Mouse (Mus musculus): ENCODE measurements around the gene Midn. TPM values are rescaled to one million over a fixed set of nuclear protein-coding genes. Genes with fewer than 3 reads are reported as not detected.
A peak's percentile ranks its signal among the peaks of the same experiment; 100 is the strongest.

Gene Midn
- total RNA-seq, 2 experiments from 2014 or later: 90.9 to 100.0 TPM

DNA sequence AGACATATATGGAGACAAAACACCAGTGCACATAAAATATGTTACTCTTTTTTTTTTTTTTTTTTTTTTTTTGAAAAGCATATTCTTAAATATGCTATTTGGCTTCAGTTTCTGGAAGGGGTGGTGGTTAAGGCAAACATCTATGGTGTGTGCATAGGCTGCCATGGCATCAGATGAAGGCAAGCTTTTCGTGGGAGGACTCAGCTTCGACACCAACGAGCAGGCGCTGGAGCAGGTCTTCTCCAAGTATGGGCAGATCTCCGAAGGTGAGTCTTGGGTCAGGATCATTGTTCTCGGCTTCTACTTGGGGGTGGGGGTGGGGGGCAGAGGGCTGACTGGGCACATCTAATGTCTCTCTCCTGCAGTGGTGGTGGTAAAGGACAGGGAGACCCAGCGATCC, 21.6 kb downstream of the Midn start:
- no peak for DNase-seq (ENCODE audit: low spot score in 2 of 2)

GRCm38 (mm10) chr10:80170052-80170451, 22.0 kb downstream of the Midn start:
- no peak for DNase-seq (ENCODE audit: low spot score in 2 of 2)

- no peak for DNase-seq (ENCODE audit: low spot score in 2 of 2)
Measured at GRCm38 (mm10) chr10:80170601-80171021, 22.5 kb downstream of the Midn start.

DNA sequence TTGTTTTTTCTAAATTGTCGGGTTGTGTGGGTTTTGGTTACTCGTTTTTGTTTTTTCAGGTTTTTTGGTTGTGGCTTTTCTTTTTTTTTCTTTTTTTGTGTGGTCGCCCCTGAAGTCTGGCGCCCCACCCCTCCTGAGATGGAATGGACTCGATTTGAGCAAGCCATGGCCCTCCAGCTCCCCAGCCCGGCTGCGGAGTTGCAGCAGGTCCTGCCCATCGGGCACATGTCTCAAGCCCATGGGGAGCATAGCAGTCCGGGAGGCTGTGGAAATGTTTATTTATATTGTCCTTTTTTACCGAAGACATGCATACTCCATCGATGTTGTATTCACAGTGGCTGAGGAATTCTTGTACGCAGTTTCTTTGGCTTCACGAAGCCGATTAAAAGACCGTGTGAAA, 23.2 kb downstream of the Midn start:
- DNase-seq (ENCODE audit: low spot score in 2 of 2): no peak

DNA sequence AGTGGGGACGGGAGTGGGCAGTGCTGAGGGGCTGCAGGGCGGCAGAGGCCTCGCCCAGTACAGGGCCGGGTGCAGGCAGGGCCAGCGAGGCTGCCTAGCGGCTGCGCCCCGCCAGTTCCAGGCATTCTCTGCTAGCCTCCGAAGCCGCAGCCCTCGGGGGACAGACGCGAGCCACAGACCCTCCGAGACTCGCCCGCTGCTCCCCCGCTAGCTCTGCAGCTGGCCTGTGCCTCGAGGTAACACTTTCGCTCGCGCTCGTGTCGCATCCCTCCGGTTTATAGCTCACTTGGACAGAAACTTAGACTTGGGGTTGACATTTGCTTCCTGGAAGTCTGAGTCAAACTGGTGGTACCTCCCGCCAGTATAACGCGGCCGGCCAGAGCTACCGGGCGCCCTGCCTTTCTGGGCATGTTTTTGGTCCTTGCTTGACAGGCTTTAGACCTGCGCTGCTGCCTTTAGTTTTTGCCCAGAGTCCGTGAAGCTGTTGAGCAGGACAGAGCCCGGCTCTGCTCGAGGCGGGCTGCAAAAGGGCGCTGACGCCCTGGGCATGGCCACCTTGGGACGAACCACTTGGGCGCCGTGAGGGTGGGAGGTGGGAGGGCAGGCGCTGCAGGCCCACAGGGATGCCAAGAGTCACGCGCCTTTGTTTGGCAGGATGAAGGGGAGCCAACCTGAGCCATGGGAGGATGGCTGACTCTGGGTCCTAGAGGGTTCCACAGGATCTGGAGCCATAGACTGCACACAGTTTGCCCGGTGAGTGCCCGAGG, 23.9 kb downstream of the Midn start:
- no peak for DNase-seq (ENCODE audit: low spot score in 2 of 2)

DNA sequence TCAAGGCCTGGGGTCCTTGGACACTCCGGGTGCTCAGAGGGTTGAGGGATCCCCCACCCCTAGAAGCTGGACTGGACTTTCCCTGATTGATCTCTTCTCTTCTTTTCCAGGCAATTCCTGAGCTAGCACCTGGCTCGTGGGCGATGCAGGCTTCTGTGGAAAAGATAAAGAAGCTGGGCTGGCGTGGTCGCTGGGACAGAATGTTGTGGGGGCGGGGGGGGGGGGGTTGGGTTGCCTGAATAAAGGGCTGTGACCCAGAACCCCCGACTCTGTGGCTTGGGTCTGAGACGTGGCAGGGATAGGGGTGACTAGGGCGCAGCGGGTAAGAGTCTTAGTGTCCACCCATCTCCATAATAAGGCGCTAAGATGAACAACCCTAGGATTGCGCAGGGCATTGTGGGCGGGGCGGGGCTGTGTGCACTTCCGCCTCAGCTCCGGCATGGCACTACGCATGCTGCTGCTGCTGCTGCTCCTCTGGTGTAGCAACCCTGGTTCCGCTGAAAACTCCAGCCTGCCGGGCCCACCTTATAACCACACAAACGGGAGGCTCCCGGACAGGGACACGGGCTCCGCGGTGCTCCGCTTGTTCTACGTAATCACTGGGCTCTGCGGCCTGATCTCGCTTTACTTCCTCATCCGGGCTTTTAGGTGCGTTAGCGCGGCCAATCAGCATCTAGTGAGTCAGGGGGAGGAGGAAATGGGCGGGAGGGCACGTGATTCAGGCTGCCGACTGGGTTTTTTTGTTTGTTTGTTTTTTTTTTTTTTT, 24.6 kb downstream of the Midn start, which contains the start of gene 1600002K03Rik:
TSS of gene 1600002K03Rik (plus strand) at position 418 of the 766 bp plus-strand sequence.
- peak; percentile 91 to 92 for DNase-seq (ENCODE audit: low spot score in 2 of 2)

- no peak for DNase-seq (ENCODE audit: low spot score in 2 of 2)
Measured at GRCm38 (mm10) chr10:80173358-80173757, 25.3 kb downstream of the Midn start.

DNA sequence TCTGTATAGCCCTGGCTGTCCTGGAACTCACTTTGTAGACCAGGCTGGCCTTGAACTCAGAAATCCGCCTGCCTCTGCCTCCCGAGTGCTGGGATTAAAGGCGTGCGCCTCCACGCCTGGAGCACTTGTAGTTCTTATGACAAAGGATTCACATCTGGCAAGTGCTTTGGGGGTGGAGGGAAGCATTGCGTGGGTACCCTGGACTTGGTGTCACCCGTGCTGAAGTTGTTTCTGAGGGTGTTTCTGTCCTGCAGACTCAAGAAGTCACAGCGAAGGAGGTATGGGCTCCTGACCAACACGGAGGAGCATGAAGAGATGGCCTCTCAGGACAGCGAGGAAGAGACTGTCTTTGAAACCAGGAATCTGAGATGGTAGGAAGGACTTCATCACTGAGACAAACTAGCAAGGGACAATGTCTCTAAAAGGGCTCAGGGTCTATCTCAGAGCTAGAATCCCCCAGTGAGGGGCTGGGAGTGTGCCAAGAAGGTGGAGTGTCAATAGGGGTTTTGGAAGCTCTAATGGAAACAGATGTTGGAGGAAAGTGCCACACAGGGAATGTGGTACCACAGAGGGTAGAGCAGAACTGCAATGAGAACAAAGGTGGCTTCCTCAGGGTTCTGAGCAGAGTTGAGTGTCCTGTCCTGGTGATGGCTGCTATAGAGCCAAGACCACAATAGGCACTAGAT, 26.0 kb downstream of the Midn start:
- no peak for DNase-seq (ENCODE audit: low spot score in 2 of 2)

GRCm38 (mm10) chr10:80174705-80175104, 26.6 kb downstream of the Midn start:
- DNase-seq (ENCODE audit: low spot score in 2 of 2): no peak

GRCm38 (mm10) chr10:80175536-80176269, 27.6 kb downstream of the Midn start:
- DNase-seq (ENCODE audit: low spot score in 2 of 2): no peak

- DNase-seq (ENCODE audit: low spot score in 2 of 2): no peak
Measured at GRCm38 (mm10) chr10:80176270-80176834, 28.3 kb downstream of the Midn start.

DNA sequence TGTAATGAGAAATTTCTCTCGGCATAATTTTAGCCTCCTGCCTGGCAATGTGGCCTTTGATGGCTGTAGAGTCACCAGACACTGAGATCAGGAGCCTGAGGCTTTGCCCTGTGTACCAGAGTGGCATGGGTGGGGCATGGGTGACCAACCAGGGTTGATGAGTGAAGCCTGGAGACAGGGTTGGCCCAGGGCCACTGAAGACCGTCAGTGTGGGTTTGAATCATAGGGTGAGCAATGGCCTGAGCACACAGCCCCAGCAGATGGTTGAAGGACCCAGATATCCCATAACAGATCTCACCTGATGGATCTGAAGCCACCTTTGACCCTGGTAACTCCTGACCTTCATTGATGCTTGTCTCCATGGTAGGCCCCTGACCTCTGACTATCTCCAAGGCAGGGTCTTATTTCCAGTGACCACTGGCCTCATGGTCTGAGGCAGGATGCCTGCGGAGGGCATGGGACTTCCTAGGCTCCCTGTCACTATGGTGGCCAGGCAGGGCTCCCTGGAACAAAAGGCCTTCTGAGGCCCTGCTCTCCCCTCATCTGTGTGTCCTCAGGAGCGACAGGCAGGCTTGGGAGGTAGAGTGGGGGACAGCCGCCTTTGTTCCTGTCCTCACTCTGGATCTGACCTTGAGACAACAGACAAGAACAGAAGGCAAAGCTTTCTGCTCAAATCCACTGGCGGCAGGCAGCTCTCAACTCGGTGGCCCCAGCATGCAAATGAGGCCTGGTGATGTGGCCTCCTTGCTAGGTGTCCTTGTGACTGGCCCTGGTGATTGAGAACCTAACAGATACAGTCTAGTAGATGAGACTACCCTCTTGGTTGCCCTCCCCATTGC, 29.6 kb downstream of the Midn start:
- DNase-seq (ENCODE audit: low spot score in 2 of 2): no peak

DNA sequence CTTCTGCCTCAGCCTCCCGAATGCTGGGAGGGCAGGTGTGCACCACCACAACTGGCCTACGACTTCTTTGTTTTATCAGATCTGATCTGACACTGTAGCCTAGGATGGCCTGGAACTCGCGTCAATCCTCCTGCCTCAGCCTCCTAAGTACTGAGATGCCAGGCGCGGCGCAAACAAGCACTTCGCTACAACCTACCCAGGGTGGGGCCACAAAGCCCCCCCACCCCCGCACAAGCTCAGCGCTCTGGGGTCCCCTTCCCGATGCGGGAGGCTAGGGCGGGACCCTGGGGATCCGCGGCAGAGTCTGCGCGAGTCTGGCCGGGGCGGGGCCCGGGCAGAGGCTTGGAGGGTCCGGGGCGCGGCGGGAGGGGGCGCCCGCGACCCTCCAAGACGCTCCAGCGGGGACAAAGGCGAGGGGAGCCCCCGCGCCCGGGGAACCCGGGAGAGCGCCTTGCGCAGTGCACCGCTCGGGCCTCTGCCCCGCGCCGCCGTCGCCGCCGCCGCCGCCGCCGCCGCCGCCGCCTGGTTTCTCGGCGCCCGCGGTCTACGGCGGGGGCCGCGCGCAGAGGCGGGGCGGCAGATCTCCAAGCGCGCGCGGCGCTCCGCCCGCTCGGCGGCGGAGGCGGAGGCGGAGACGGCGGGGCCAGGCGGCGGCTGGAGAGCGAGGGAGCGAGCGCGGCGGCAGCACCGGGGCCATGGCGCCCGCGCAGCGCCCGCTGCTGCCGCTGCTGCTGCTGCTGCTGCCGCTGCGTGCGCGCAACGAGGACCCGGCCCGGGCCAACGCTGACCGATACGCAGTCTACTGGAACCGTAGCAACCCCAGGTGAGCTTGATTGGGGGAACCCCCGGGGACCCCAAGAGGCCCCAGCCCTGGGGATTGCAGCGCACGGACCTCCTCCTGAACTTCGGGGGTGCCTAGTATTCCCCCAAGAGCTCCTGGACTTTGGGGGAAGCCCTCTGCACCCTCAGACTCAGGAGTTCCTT, 31.3 kb downstream of the Midn start, which contains the start of gene Efna2:
TSS of gene Efna2 (plus strand) at position 415 of the 984 bp plus-strand sequence.
- no peak for DNase-seq (ENCODE audit: low spot score in 2 of 2)

GRCm38 (mm10) chr10:80180288-80180687, 32.2 kb downstream of the Midn start:
- DNase-seq (ENCODE audit: low spot score in 2 of 2): no peak

DNA sequence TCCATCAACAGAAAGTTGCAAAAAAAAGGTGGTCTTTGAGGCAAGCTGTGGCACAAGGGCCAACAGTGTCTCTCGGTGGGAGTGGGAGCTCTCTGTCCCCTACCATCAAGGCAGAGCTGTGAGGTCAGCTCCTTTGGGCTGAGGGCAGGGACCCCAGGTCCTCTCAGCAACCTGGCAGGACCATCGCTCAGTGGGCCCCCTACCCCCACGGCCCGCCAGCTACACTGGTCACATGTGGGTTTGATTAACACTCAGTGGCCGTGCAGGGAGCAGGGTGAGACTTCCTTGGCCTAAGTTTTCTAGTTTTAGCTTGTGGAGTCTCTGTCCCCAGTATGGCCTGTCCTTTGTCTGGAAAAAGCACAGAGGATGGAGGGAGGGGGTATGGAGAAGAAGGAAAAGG, 32.8 kb downstream of the Midn start:
- DNase-seq (ENCODE audit: low spot score in 2 of 2): no peak

DNA sequence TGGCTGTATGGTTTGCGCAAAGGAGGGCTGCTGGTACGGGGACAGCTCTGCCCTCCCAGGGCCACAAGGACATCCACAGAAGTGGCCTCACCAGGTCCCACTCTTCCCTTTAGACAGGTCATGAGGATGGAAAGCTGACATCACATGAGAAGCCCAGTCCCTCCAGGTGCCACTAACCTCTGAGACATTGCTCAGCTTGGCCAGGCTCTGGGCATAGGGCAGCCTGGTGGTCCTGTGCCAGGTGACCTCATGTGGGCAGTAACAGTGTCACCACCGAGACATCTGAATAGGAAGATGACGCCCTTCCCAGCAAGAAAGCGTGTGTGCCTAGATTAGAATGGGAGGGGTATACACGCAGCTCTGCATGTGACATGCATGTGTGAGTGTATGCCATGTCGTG, 34.5 kb downstream of the Midn start:
- DNase-seq (ENCODE audit: low spot score in 2 of 2): no peak

DNA sequence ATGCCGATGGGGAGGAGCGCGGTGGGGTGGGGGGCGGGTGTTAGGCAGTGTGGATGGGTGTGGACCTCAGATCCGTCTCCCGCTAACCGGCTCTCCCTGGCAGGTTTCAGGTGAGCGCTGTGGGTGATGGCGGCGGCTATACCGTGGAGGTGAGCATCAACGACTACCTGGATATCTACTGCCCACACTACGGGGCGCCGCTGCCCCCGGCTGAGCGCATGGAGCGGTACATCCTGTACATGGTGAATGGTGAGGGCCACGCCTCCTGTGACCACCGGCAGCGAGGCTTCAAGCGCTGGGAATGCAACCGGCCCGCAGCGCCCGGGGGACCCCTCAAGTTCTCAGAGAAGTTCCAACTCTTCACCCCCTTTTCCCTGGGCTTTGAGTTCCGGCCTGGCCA, 38.6 kb downstream of the Midn start:
- DNase-seq (ENCODE audit: low spot score in 2 of 2): no peak

DNA sequence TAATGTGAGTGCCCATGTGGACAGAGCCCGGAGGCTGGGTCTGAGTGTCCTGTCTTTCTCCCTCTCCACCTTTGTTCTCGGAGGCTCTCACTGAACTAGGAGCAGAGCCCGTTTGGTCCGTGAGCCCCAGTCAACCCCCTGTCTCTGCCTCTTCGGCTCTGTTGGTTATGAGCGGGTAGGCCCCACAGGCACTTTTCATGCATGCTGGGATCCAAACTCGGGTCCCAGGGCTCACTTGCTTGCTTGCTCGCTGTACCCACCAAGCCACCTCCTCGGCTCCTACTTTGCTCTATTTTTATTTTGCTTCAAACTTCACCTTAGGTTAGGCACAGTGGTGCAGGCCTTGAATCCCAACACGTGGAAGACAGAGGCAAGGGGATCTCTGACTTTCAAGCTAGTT, 39.7 kb downstream of the Midn start:
- no peak for DNase-seq (ENCODE audit: low spot score in 2 of 2)

Measured in layer of hippocampus, postnatal 14 days (tissue).